Mouse (Mus musculus): ENCODE results near the gene Abcg5.

- TF ChIP-seq MAX (IDR thresholded peaks at IDR 0.05; ENCODE audit: low read depth) (no peak), POLR2A (IDR thresholded peaks at IDR 0.05; ENCODE audit: insufficient read length, low read depth) (no peak), TCF12 (IDR thresholded peaks at IDR 0.05; ENCODE audit: insufficient read depth, poor library complexity, severe bottlenecking) (no peak), USF1 (IDR thresholded peaks at IDR 0.05; ENCODE audit: low read depth) (no peak), MYOD1 (IDR thresholded peaks at IDR 0.05; ENCODE audit: control insufficient read depth in 1 of 3, insufficient read length in 2 of 3, low read depth in 2 of 3) (no peak), POLR2AphosphoS2 (IDR thresholded peaks at IDR 0.05; ENCODE audit: insufficient read length, low read depth) (no peak), MYOG (IDR thresholded peaks at IDR 0.05; ENCODE audit: control insufficient read depth in 1 of 3, insufficient read depth in 1 of 3, insufficient read length in 2 of 3, low read depth in 2 of 3) (no peak), SRF (IDR thresholded peaks at IDR 0.05; ENCODE audit: control insufficient read depth, insufficient read length, low read depth) (no peak), CEBPB (IDR thresholded peaks at IDR 0.05; ENCODE audit: insufficient read depth, poor library complexity, severe bottlenecking) (no peak), TCF3 (IDR thresholded peaks at IDR 0.05; ENCODE audit: insufficient read length, low read depth) (no peak), E2F4 (IDR thresholded peaks at IDR 0.05; ENCODE audit: insufficient read depth) (no peak)
These were observed 24.6 kb downstream of the Abcg5 start for GRCm38 (mm10) chr17:84658195-84658594.

Data from myocyte (in vitro differentiated cells).